Mouse (Mus musculus): ENCODE data around the gene Gm49405. TPM values are rescaled to one million over a fixed set of nuclear protein-coding genes. Genes with fewer than 3 reads are reported as not detected.
A peak's percentile ranks its signal among the peaks of the same experiment; 100 is the strongest.
"Not testable (repeated sequence)": the region's sequence is repeated elsewhere in the genome, so short reads cannot be mapped to it uniquely, and the experiment has no call there.

Gene Gm49405
- polyA plus RNA-seq (2015; fragmentation: Nextera tagmentation; extraction: Ambion mirVana), result 1.1 and 1.3 TPM in 2 replicates

- no peaks in the 10 kb centered on the region for H3K27me3 ChIP-seq (ENCODE audit: control insufficient read depth, insufficient read depth, low read length)
- peak within 1 kb of the TSS; percentile 66 for H3K4me3 ChIP-seq (ENCODE audit: low read depth, low read length)
- H3K4me2 ChIP-seq (replicated peaks; ENCODE audit: low read depth), result peak within 1 kb of the TSS; percentile 94
- peak within 1 kb of the TSS; percentile 95 for H3K27ac ChIP-seq (replicated peaks)
- H3K4me1 ChIP-seq (replicated peaks; ENCODE audit: control insufficient read depth, insufficient read depth), result peaks cover 3% of the 10 kb centered on the region; the same call in 1 of the 2 replicates
- DNase-seq (ENCODE audit: low spot score) (peak; percentile 97), ATAC-seq (ENCODE audit: low FRiP score, low TSS enrichment) (peak; percentile 87)
- TF ChIP-seq EP300 (optimal IDR thresholded peaks at IDR 0.05), result no peak
- peak; percentile 89 for TF ChIP-seq CTCF (IDR thresholded peaks at IDR 0.05; ENCODE audit: low read depth)
- H3K9me3 ChIP-seq (ENCODE audit: control insufficient read depth, low read length), result no peaks in the 10 kb centered on the region
- WGBS, result under 1% methylated on average over 64 of the region's 64 CpGs
- H3K36me3 ChIP-seq (ENCODE audit: control insufficient read depth, insufficient read depth, low read length), result no peaks in the 10 kb centered on the region
- peak within 1 kb of the TSS; percentile 78 for H3K9ac ChIP-seq (ENCODE audit: low read length)
Observed at GRCm38 (mm10) chr19:4000119-4000900, at the start of gene Gm49405, which contains the start of gene Nudt8. Gm49405 (plus strand) TSS chr19:4000626. Nudt8 (plus strand) TSS chr19:4000580.

GRCm38 (mm10) chr19:3951461-3951860 lies 49.0 kb upstream of the Gm49405 start:
- no peak for ATAC-seq (ENCODE audit: low FRiP score, low TSS enrichment)
- TF ChIP-seq CTCF (IDR thresholded peaks at IDR 0.05; ENCODE audit: low read depth), result no peak
- no peak for TF ChIP-seq EP300 (optimal IDR thresholded peaks at IDR 0.05)
- DNase-seq (ENCODE audit: low spot score), result no peak

GRCm38 (mm10) chr19:3952099-3952498 lies 48.3 kb upstream of the Gm49405 start:
- H3K27me3 ChIP-seq (ENCODE audit: control insufficient read depth, insufficient read depth, low read length), result no peaks in the 10 kb centered on the region
- H3K4me3 ChIP-seq (ENCODE audit: low read depth, low read length), result no peak overlapping the region
- no peak for DNase-seq (ENCODE audit: low spot score)
- H3K9ac ChIP-seq (ENCODE audit: low read length), result no peak overlapping the region
- TF ChIP-seq CTCF (IDR thresholded peaks at IDR 0.05; ENCODE audit: low read depth) (no peak), EP300 (optimal IDR thresholded peaks at IDR 0.05) (no peak)
- H3K9me3 ChIP-seq (ENCODE audit: control insufficient read depth, low read length), result no peaks in the 10 kb centered on the region
- H3K4me2 ChIP-seq (replicated peaks; ENCODE audit: low read depth), result no peak overlapping the region
- H3K4me1 ChIP-seq (replicated peaks; ENCODE audit: control insufficient read depth, insufficient read depth), result no peaks in the 10 kb centered on the region
- ATAC-seq (ENCODE audit: low FRiP score, low TSS enrichment), result no peak
- 16% methylated on average over 1 of the region's 1 CpGs for WGBS
- no peaks in the 10 kb centered on the region for H3K36me3 ChIP-seq (ENCODE audit: control insufficient read depth, insufficient read depth, low read length)
- no peak overlapping the region for H3K27ac ChIP-seq (replicated peaks)

More at GRCm38 (mm10) chr19:3951461-3951860, 49.0 kb upstream of the Gm49405 start:
- H3K9ac ChIP-seq (ENCODE audit: low read length), result no peak overlapping the region
- no peaks in the 10 kb centered on the region for H3K9me3 ChIP-seq (ENCODE audit: control insufficient read depth, low read length)
- no peak overlapping the region for H3K4me2 ChIP-seq (replicated peaks; ENCODE audit: low read depth)
- H3K4me3 ChIP-seq (ENCODE audit: low read depth, low read length), result no peak overlapping the region
- H3K27ac ChIP-seq (replicated peaks), result no peak overlapping the region
- H3K27me3 ChIP-seq (ENCODE audit: control insufficient read depth, insufficient read depth, low read length), result no peaks in the 10 kb centered on the region
- H3K4me1 ChIP-seq (replicated peaks; ENCODE audit: control insufficient read depth, insufficient read depth), result no peaks in the 10 kb centered on the region
- H3K36me3 ChIP-seq (ENCODE audit: control insufficient read depth, insufficient read depth, low read length), result no peaks in the 10 kb centered on the region

GRCm38 (mm10) chr19:3955033-3955432 lies 45.4 kb upstream of the Gm49405 start:
- Histone ChIP-seq H3K9me3 (ENCODE audit: control insufficient read depth, low read length) (no peaks in the 10 kb centered on the region), H3K4me2 (replicated peaks; ENCODE audit: low read depth) (no peak overlapping the region), H3K4me1 (replicated peaks; ENCODE audit: control insufficient read depth, insufficient read depth) (no peaks in the 10 kb centered on the region), H3K9ac (ENCODE audit: low read length) (no peak overlapping the region), H3K4me3 (ENCODE audit: low read depth, low read length) (no peak overlapping the region), H3K36me3 (ENCODE audit: control insufficient read depth, insufficient read depth, low read length) (no peaks in the 10 kb centered on the region), H3K27ac (replicated peaks) (no peak overlapping the region), H3K27me3 (ENCODE audit: control insufficient read depth, insufficient read depth, low read length) (no peaks in the 10 kb centered on the region)
- WGBS, result 54% methylated on average over 3 of the region's 3 CpGs
- no peak for TF ChIP-seq EP300 (optimal IDR thresholded peaks at IDR 0.05)
- ATAC-seq (ENCODE audit: low FRiP score, low TSS enrichment) (no peak), DNase-seq (ENCODE audit: low spot score) (no peak)

- no peak overlapping the region for H3K4me3 ChIP-seq (ENCODE audit: low read depth, low read length)
- H3K36me3 ChIP-seq (ENCODE audit: control insufficient read depth, insufficient read depth, low read length), result no peaks in the 10 kb centered on the region
- no peaks in the 10 kb centered on the region for H3K9me3 ChIP-seq (ENCODE audit: control insufficient read depth, low read length)
- no peak overlapping the region for H3K4me2 ChIP-seq (replicated peaks; ENCODE audit: low read depth)
- no peak for DNase-seq (ENCODE audit: low spot score)
- no peak for TF ChIP-seq EP300 (optimal IDR thresholded peaks at IDR 0.05)
- TF ChIP-seq CTCF (IDR thresholded peaks at IDR 0.05; ENCODE audit: low read depth), result no peak
- 0 out of 2 replicates have a peak, but pooled peaks have one; percentile 25 for ATAC-seq (ENCODE audit: low FRiP score, low TSS enrichment)
- H3K27me3 ChIP-seq (ENCODE audit: control insufficient read depth, insufficient read depth, low read length), result no peaks in the 10 kb centered on the region
- H3K9ac ChIP-seq (ENCODE audit: low read length), result no peak overlapping the region
- WGBS, result 37% methylated on average over 4 of the region's 4 CpGs
- H3K4me1 ChIP-seq (replicated peaks; ENCODE audit: control insufficient read depth, insufficient read depth), result no peaks in the 10 kb centered on the region
- no peak overlapping the region for H3K27ac ChIP-seq (replicated peaks)
Observed at GRCm38 (mm10) chr19:3955804-3956203, 44.6 kb upstream of the Gm49405 start.

- not testable (repeated sequence) for H3K4me1 ChIP-seq (replicated peaks; ENCODE audit: control insufficient read depth, insufficient read depth); H3K36me3 ChIP-seq (ENCODE audit: control insufficient read depth, insufficient read depth, low read length); H3K4me2 ChIP-seq (replicated peaks; ENCODE audit: low read depth); H3K27me3 ChIP-seq (ENCODE audit: control insufficient read depth, insufficient read depth, low read length); H3K9ac ChIP-seq (ENCODE audit: low read length); H3K4me3 ChIP-seq (ENCODE audit: low read depth, low read length); DNase-seq (ENCODE audit: low spot score); H3K9me3 ChIP-seq (ENCODE audit: control insufficient read depth, low read length); ATAC-seq (ENCODE audit: low FRiP score, low TSS enrichment); H3K27ac ChIP-seq (replicated peaks)
- WGBS, result 78% methylated on average over 5 of the region's 5 CpGs
Observed at GRCm38 (mm10) chr19:3957296-3958036, 43.0 kb upstream of the Gm49405 start.
